Mouse (Mus musculus): ENCODE measurements around the gene Hoxa3.
A peak's percentile ranks its signal among the peaks of the same experiment; 100 is the strongest.

Hoxa3 gene

GRCm38 (mm10) chr6:52231885-52232567, 18.9 kb upstream of the Hoxa3 start:
- peak; percentile 73 to 83 for DNase-seq

DNA sequence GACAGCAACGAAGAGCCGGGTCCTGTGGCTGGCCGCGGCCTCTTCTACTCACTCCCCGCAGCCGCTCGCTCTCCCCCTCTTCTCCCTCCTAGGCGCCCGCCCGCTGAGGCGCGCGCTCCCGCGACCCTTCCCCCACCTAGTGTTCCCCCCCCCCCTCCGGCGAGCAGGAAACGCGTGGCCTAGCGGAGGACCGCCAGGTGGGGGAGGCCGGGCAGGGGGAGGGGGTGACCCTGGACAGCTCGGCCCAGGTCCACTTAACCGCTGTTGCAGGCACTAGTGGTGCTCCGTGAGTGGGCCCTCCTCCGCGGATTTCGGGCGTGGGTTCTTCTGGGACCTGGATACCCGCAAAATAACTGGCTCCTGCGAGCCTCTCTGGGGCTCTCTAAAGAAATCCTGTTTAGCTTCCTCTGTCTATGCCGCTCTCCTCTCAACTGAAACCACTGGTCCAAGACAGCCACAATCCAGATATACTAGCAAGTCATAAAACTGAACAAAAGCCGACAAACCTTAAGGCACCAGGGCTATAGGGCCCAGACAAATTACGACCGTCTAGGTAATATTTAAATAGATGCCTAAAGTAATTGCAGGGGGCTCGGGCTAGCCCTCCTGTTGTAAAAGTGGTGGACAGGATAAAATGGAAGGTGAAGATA, 17.5 kb upstream of the Hoxa3 start, which contains the start of gene Hoxa9:
Hoxa9 (minus strand) TSS at position 574 of the 650 bp plus-strand sequence.
- DNase-seq = peak; percentile 80 to 89

DNA sequence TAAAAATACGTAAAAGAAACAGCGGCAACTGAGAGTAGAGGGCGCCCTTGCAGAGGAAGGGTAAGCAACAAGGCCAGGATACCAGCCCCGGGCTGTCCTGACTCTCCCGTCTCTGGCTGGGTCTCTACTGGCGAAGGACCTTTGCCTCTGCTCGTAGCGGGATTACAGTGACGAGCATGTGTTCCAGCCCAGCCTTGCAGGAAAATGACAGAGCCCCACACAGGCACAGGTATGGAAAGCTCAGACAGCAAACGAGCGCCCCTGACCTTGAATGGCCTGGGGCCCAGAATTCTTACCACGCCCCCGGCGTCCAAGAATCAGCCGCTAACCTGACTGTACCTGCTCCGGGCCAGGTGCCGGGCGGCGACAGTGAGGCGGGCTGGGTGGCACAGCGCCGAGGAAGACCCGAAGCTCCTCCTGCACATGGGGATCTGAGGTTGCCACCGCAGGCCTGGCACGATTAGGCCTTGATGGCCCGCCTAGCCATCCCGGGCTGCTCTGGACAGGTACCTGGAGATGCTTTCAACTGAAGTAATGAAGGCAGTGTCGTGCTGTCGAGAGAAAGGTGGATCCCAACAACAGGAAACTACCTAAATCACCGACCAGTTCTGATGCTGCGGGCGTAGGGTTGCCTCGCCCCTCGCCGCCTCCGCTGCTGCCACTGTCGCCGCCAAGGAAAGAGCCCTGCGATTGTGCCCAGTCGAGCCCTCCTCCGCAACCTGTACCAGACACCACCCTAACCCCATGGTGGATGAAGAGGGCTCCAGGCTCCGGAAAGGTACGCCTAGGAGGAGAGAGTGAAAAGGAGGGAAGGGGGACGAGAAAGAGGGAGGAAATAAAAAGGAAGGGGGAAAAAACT, 16.7 kb upstream of the Hoxa3 start:
- peak; percentile 67 to 78 for DNase-seq

DNA sequence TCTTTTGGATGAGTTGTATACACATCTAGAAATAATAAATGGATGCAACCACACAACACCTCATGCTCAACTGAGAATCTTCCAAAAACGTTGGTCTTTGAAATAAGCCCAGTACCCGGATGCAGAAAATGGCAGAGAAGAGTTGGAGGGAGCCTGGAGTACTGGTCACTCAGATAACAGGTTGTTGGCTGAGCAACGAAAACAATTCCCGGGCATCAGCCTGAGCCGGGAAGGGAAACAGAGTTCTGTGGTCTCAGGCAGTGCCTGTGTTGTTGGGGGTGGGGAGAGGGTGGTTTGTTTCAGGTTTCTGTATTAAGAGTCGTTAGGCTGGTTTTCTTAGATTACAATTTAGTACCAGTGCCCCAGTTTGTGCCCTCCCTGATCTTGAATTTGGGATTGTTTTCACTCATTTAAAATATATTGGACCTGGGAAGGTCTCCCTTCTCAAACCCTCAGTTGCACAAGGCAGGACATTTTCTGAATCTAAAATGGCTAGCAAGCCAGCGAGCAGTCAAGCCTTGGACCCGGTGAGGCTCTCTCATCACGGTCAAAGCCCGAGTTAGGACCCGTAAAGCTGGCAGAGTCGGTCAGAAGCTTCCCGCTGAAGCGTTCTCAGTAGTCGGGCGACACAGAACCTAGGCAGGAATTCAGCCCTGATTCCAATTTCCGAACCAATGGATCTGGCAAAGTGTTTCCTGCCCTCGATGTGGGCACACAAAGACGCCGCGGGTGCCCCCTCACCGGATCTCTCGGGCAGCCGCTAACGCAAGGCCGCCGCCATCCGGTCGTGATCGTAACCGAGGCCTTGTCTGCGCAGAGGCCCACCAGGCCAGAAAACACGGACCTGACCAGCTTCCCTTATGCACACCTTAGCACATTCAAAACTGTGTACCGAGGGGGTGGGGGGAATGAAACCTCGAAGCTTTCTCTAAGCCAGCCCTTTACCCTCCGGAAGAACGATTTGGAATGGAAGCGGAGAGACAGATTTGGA, 15.6 kb upstream of the Hoxa3 start:
- DNase-seq = peak; percentile 74 to 81

GRCm38 (mm10) chr6:52227470-52228222, 14.5 kb upstream of the Hoxa3 start:
- peak; percentile 62 to 79 for DNase-seq

DNA sequence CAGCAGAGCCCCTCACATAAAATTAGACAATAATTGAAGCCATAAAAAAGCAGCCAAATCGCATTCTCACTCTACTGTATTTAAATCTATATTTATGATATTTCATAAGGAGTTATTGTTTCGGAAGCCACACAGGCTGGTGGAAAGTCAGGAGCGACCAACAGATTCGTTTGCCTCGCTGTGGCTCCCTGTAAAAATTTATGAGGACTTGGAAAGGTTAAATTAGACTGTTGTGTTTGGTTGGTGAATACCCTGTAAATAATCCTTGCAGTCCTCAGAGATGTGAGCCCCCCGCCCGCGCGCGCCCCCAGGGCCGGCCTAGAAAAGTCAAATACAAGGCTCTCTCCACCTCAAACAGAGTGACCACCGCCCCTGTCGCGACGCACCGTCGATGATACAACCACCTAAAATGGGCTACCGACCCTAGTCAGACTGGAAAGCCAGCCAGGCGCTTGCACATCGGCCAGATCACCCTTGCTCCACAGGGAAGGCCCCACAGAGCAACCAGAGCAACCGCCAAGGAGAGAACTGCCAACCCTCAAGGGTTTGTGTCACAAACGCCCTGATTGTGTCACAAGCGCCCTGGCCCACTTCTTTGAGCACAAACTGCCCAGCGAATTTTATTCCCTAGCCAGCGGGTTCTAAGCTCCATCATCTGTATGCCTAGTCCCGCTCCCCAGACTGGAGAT, 13.6 kb upstream of the Hoxa3 start:
- peak; percentile 74 to 82 for DNase-seq

DNA sequence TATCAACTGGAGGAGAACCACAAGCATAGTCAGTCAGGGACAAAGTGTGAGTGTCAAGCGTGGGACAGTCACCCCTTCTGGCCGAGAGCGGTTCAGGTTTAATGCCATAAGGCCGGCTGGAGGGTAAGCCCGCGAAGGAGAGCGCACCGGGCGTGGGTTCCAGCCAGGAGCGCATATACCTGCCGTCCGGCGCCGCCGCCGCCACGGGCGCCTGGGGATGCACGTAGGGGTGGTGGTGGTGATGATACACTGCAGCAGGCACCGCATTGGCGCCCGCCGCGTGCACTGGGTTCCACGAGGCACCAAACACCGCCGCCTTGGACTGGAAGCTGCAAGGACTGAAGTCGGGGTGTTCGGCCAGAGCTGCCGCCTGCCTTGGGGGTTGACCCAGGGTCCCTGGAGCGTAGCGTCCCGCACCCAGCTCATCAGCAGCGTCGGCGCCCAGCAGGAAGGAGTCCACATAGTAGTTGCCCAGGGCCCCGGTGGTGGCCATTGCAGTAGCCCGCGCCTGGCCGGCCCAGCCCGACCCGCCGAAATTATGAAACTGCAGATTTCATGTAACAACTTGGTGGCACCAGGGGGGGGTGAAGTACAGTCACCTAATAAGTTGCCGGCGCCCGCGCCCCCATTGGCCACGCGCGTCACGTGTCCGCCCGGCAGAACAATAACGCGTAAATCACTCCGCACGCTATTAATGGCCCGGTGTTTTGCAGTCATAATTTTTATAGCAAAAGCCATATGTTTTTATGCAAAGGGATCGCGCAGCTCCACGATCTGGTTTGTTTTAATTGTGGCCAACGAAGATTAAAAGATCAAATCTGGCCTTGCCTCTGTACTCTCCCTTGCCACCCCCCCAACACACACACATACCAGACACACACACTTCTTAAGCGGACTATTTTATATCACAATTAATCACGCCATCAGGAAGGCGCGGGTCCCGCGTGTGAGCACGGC, 12.8 kb upstream of the Hoxa3 start:
- DNase-seq = peak; percentile 92 to 96

GRCm38 (mm10) chr6:52224895-52225611, 11.9 kb upstream of the Hoxa3 start:
- DNase-seq = peak; percentile 58 to 74

GRCm38 (mm10) chr6:52223939-52224760, 11.0 kb upstream of the Hoxa3 start:
- DNase-seq = peak; percentile 45 to 59

GRCm38 (mm10) chr6:52222729-52223128, 9.6 kb upstream of the Hoxa3 start:
- peak; percentile 41 to 63 for DNase-seq

DNA sequence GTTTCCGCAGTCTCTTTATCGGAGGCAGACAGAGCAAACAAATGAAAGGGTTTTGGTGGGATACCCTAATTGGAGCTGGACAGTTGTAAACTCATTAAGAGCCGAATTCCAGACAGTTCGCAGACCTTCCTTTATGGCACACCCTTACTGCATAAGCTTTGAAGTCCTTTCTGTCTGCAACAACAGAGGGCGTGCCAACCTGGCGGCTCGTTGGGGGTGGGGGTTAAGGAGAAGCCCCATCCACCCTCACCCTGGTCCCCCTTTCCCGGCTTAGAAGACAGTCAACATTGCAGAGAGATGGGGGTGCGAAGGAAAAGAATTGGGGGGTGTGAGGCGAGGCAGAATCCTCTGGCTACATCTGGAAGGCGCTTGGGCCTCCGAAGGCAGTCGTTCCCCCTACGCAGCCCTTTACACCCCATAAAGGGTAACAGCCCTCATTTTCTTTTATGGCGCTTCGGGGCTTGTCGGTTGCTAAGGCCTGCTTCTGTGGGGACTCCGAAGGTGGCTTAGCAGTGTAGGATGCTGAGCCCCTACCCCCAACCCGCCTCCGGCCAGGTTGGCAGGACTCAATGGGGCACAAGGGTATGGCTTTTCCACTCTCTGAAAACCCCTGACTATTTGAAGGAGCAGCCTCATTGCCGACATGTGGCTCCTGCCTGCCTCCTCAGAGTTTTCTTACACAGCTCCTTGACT, 9.0 kb upstream of the Hoxa3 start:
- peak; percentile 76 to 84 for DNase-seq

DNA sequence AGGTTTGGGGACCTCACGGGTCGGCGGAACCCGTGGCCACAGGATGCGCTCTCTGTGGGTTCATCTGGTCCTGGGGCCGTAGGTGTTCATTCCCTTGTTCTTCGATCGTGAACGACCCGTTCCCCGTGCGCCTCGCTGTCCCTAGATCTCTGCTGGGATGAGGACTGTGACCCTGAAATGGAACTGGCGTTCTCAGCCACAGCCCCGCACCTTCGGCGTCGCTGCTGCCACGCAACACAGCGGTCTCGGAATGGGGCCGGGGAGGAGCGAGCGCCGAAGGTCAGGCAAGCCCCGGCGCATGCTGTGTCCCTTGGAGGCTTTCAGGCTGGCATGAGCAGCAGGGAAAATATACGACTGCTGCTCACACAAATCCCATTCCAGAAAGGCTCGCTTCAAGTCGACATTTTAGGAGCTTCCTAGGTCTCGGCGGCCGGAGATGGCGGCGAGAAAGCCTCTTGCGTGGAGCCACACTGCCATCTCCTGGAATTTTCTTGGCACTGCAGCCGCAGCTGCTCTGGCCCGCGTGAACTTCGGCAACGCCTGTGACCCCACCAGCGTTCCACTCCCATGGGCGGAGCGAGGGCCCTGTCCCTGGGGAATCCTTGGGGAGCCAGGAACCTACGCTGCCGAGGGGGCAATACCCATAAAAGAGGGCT, 8.3 kb upstream of the Hoxa3 start, which contains the start of gene Hoxa7:
Hoxa7 (minus strand) TSS at position 518 of the 656 bp plus-strand sequence.
- DNase-seq = peak; percentile 97

- no peak for DNase-seq
Measured at GRCm38 (mm10) chr6:52220865-52221310, 7.8 kb upstream of the Hoxa3 start.

DNA sequence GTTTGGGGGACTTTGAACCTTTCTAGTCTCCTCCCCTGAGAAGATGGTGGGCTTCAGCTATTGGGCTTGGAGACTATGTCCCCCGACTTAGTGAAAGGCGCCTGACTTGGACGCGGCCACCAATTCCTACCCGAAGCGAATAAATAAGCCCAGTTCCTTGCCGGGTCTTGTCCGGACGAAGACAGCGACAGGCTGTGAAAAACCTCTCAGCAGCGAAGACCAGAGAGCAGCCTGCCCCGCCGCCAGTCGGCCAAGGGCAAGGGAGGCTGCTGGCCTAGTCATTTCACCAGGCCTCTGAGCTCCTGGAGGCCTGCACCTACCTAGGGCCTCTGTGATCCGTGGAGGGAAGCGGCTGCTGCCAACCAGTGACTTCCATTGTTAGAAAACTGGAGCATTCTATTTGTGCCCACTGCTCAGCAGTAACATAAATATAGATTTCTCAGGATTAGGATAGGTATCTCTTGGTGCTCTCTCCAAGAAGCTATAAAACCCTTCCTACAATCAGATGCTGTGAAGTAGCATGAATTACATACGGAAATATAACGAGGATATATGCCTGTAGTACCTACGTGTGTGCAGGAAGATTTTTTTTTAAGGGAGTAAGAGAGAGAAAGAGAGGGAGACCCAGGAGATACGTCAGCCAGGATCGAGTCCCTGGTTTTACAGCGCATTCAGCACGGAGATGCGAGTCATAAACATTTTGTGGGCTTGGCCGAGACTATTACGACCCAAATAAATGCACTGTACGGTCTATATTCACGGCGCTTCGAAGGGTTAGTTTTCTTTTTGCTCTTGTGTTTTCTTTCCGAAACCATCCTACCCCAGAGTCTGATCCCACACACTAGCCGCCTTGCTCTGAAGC, 7.1 kb upstream of the Hoxa3 start:
- peak; percentile 70 to 82 for DNase-seq

DNA sequence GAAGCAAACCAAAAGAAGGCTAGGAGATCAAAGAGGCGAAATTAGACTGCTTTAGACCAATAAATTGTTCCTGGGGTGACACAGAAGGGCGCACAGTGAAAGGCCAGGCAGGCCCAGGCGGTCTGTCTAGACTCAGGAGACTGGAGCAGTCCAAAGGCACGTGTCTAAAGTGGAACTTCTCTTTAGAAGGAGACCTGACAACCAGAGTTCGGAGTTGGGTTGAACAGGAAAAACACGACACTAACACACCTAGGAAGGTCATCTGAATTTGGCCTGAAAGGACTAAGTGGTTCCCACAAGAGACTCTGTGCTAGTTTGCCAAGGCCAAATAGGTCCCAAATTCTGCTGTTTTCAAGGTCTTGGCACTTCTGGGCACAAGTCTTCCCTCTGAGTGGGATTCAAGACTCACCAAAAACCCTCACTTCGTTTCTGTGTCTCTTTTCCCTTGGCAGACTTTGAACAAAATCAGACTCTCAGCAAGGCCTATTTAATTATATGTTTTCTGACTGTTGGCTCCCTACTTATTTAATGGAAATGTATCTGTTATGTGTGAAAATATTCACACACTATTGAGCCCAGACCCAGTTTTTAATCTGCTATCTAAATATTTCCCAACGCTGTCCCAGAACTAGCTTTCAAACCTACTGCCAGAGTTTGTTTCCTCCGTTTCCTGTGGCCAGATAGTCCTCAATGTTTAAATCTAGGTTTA, 6.3 kb upstream of the Hoxa3 start:
- peak; percentile 24 to 59 for DNase-seq
